Mouse (Mus musculus): Measurements from ENCODE around the gene Cdk6. TPM values are rescaled to one million over a fixed set of nuclear protein-coding genes. Genes with fewer than 3 reads are reported as not detected.
"Not testable (repeated sequence)": the region's sequence is repeated elsewhere in the genome, so short reads cannot be mapped to it uniquely, and the experiment has no call there.

The Cdk6 gene
- polyA plus RNA-seq, 1 experiment: 29.0 TPM

DNA sequence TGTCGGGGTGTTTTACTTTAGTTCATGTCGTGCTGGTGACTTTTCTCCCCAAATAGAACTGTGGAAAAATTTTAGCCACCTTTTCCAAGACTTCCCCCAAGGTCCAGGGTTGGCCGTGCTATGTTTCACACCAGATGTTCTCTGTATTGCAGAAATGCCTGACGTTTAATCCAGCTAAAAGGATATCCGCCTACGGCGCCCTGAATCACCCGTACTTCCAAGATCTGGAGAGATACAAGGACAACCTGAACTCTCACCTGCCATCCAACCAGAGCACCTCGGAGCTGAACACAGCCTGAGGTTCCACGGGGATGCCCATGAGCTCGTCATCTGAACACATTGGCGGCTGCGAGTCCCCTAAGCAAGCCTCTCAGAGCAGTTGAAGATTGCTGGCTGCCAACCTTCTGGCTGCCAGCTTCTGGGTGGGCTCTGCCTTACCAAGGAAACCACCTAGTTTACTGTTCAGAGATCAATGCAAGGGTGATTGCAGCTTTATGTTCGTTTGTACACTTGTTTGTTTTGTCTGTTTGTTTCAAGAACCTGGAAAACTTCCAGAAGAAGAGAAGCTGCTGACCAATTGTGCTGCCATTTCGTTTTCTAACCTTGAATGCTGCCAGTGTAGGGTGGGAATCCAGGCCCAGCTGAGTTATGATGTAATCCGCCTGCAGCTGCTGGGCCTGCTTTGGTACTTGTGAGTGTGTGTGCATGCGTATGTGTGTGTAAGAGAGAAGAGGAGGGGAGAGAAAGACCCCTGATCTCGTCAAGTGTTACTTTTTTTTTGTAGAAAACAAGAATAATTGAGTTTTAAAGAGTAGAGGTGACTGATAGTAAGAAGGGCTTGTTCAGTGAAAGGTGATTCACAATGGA is 179.4 kb downstream of the Cdk6 start:
- no peaks in the 10 kb centered on the region for H3K27me3 ChIP-seq (ENCODE audit: control insufficient read depth, insufficient read depth, low read length, poor library complexity, severe bottlenecking)
- H3K4me1 ChIP-seq (ENCODE audit: control insufficient read depth, insufficient read depth, low read length): no peaks in the 10 kb centered on the region
- no peak for TF ChIP-seq EP300 (IDR thresholded peaks at IDR 0.05; ENCODE audit: insufficient read depth, low read depth, low read length)
- TF ChIP-seq POLR2A (IDR thresholded peaks at IDR 0.05; ENCODE audit: insufficient read depth, low read length): no peak
- TF ChIP-seq CTCF (IDR thresholded peaks at IDR 0.05; ENCODE audit: low read depth, low read length): no peak
- H3K36me3 ChIP-seq (ENCODE audit: control insufficient read depth, insufficient read depth, low read length, poor library complexity, severe bottlenecking): no peaks in the 10 kb centered on the region
- no peak overlapping the region for H3K27ac ChIP-seq (ENCODE audit: insufficient read depth, low read length)
- no peak overlapping the region for H3K4me3 ChIP-seq (ENCODE audit: low read depth, low read length)
- no peak overlapping the region for H3K9ac ChIP-seq (ENCODE audit: low read depth, poor library complexity, severe bottlenecking)
- H3K9me3 ChIP-seq (replicated peaks; ENCODE audit: control insufficient read depth, insufficient read depth, low read length, poor library complexity, severe bottlenecking): no peaks in the 10 kb centered on the region

DNA sequence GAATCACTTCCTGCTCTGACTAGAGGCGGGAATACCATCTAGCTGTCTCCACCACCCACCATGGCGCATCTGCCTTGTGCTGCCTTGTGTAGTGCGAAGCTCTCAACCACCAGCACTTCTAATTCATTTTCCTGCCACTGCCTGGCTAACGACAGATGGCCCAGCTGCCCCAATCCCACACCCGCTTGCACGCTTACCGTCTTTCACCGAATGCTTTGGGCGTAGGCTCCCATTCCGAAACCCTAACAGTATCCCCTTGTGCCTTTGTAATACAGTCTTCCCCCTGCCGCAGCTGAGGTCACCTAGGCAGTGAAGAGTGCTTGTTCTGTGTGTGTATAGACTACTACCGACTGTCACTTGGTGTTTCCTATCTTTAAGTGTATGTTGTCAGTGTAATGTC is 180.5 kb downstream of the Cdk6 start:
- Histone ChIP-seq H3K4me1 (ENCODE audit: control insufficient read depth, insufficient read depth, low read length) (no peaks in the 10 kb centered on the region), H3K27me3 (ENCODE audit: control insufficient read depth, insufficient read depth, low read length, poor library complexity, severe bottlenecking) (no peaks in the 10 kb centered on the region), H3K4me3 (ENCODE audit: low read depth, low read length) (no peak overlapping the region), H3K36me3 (ENCODE audit: control insufficient read depth, insufficient read depth, low read length, poor library complexity, severe bottlenecking) (no peaks in the 10 kb centered on the region), H3K9ac (ENCODE audit: low read depth, poor library complexity, severe bottlenecking) (no peak overlapping the region), H3K9me3 (replicated peaks; ENCODE audit: control insufficient read depth, insufficient read depth, low read length, poor library complexity, severe bottlenecking) (no peaks in the 10 kb centered on the region), H3K27ac (ENCODE audit: insufficient read depth, low read length) (no peak overlapping the region)
- TF ChIP-seq EP300 (IDR thresholded peaks at IDR 0.05; ENCODE audit: insufficient read depth, low read depth, low read length) (0 out of 2 replicates have a peak, but pooled peaks have one; percentile 20), CTCF (IDR thresholded peaks at IDR 0.05; ENCODE audit: low read depth, low read length) (no peak)

DNA sequence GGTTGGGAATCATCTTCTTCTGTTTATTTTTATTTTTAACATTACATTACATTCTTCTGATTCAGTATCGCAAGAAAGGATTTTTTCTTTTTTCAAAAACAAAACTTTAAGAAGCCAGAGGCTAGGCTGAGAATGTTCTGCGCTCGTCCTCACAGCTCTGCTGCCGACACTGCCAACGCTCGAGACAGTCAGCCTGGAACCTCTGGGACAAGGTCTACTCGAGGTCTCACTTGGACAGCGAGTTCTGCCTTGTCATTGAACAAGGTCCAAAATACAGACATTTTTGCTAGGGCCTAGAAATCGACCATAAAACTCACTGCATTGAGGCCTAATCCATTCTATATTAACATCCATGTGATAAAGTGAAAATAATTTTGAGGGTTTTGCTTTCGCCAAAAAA is 181.5 kb downstream of the Cdk6 start:
- no peaks in the 10 kb centered on the region for H3K4me1 ChIP-seq (ENCODE audit: control insufficient read depth, insufficient read depth, low read length)
- H3K36me3 ChIP-seq (ENCODE audit: control insufficient read depth, insufficient read depth, low read length, poor library complexity, severe bottlenecking): no peaks in the 10 kb centered on the region
- H3K4me3 ChIP-seq (ENCODE audit: low read depth, low read length): no peak overlapping the region
- H3K9ac ChIP-seq (ENCODE audit: low read depth, poor library complexity, severe bottlenecking): no peak overlapping the region
- H3K9me3 ChIP-seq (replicated peaks; ENCODE audit: control insufficient read depth, insufficient read depth, low read length, poor library complexity, severe bottlenecking): no peaks in the 10 kb centered on the region
- TF ChIP-seq CTCF (IDR thresholded peaks at IDR 0.05; ENCODE audit: low read depth, low read length) (no peak), POLR2A (IDR thresholded peaks at IDR 0.05; ENCODE audit: insufficient read depth, low read length) (no peak), EP300 (IDR thresholded peaks at IDR 0.05; ENCODE audit: insufficient read depth, low read depth, low read length) (no peak)
- no peak overlapping the region for H3K27ac ChIP-seq (ENCODE audit: insufficient read depth, low read length)
- no peaks in the 10 kb centered on the region for H3K27me3 ChIP-seq (ENCODE audit: control insufficient read depth, insufficient read depth, low read length, poor library complexity, severe bottlenecking)

DNA sequence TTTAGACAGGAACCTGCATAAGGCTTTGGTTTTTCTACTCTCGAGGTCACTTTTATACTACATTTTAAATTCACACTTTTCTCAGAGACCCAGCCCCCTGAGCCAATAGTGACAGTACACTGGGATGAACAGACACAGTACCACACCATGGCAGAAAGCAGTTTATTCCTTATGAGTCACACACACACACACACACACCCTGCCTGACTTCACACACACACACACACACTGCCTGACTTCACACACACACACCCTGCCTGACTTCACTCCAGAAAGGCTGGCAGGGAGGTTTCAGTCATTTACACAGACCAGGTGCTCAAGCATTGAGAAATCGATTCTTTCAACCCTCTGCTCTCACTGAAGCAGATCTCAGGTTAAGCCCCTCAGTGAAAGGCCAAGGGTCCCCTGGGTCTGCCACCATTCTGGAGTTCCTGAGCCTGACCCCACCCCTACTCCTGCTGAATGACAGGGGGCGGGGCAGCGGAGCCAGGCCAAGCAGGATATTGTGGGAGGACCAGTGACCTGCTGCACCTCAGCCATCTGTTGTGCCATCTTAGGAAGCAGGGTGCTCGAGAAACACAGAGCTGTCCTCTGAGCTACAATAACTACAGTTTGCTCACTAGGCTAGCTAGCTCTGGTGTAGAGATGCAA is 185.9 kb downstream of the Cdk6 start:
- Histone ChIP-seq H3K27me3 (ENCODE audit: control insufficient read depth, insufficient read depth, low read length, poor library complexity, severe bottlenecking) (no peaks in the 10 kb centered on the region; the same call in 1 of the 2 replicates), H3K36me3 (ENCODE audit: control insufficient read depth, insufficient read depth, low read length, poor library complexity, severe bottlenecking) (no peaks in the 10 kb centered on the region), H3K4me3 (ENCODE audit: low read depth, low read length) (no peak overlapping the region), H3K9me3 (replicated peaks; ENCODE audit: control insufficient read depth, insufficient read depth, low read length, poor library complexity, severe bottlenecking) (no peaks in the 10 kb centered on the region), H3K4me1 (ENCODE audit: control insufficient read depth, insufficient read depth, low read length) (no peaks in the 10 kb centered on the region), H3K9ac (ENCODE audit: low read depth, poor library complexity, severe bottlenecking) (no peak overlapping the region), H3K27ac (ENCODE audit: insufficient read depth, low read length) (no peak overlapping the region)
- no peak for TF ChIP-seq CTCF (IDR thresholded peaks at IDR 0.05; ENCODE audit: low read depth, low read length)
- no peak for TF ChIP-seq POLR2A (IDR thresholded peaks at IDR 0.05; ENCODE audit: insufficient read depth, low read length)
- no peak for TF ChIP-seq EP300 (IDR thresholded peaks at IDR 0.05; ENCODE audit: insufficient read depth, low read depth, low read length)

DNA sequence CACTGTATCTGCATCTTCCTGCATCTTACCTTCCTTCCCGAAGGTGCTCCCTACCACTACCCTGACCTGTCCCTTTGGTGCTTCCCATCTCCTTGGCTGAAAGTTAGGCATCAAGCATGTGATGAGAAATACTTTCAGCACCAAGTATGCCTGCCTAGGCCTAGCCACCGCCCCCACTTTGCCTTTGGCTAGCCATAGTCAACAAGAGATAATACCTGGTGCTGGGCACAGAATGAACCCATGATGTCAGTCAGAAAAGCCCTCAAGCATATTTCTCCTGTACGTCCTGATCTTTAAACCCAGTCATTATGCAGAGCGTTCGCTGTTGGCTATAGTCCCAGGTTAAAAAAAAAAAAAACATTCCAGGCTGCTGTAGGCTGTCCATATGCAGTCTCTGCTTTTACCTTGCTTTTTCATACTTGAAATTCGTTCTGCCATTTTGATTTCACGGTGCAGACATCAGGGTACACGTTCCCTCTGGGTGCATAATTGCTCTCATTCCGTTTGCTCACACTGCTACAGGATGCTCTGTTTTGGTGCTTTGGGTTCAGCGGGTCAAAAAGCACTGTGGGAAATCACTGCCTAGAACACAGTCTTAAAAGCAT is 188.4 kb downstream of the Cdk6 start:
- no peaks in the 10 kb centered on the region; the same call in 1 of the 2 replicates for H3K27me3 ChIP-seq (ENCODE audit: control insufficient read depth, insufficient read depth, low read length, poor library complexity, severe bottlenecking)
- no peaks in the 10 kb centered on the region for H3K36me3 ChIP-seq (ENCODE audit: control insufficient read depth, insufficient read depth, low read length, poor library complexity, severe bottlenecking)
- H3K4me1 ChIP-seq (ENCODE audit: control insufficient read depth, insufficient read depth, low read length): no peaks in the 10 kb centered on the region
- TF ChIP-seq EP300 (IDR thresholded peaks at IDR 0.05; ENCODE audit: insufficient read depth, low read depth, low read length) (no peak), POLR2A (IDR thresholded peaks at IDR 0.05; ENCODE audit: insufficient read depth, low read length) (no peak), CTCF (IDR thresholded peaks at IDR 0.05; ENCODE audit: low read depth, low read length) (no peak)
- no peak overlapping the region for H3K4me3 ChIP-seq (ENCODE audit: low read depth, low read length)
- H3K27ac ChIP-seq (ENCODE audit: insufficient read depth, low read length): no peak overlapping the region
- no peaks in the 10 kb centered on the region for H3K9me3 ChIP-seq (replicated peaks; ENCODE audit: control insufficient read depth, insufficient read depth, low read length, poor library complexity, severe bottlenecking)
- no peak overlapping the region for H3K9ac ChIP-seq (ENCODE audit: low read depth, poor library complexity, severe bottlenecking)

DNA sequence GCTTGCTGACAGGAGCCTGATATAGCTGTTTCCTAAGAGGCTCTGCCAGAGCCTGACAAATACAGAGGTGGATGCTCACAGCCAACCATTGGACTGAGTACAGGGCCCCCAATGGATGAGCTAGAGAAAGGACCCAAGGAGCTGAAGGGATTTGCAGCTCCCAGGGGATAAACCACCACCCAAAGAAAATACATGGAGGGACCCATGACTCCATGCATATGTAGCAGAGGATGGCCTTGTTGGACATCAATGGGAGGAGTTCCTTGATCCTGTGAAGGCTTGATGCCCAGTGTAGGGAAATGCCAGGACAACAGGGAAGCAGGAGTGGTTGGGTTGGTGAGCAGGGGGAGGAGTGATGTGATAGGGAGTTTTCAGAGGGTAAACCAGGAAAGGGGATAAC is 190.8 kb downstream of the Cdk6 start:
- not testable (repeated sequence) for H3K9me3 ChIP-seq (replicated peaks; ENCODE audit: control insufficient read depth, insufficient read depth, low read length, poor library complexity, severe bottlenecking); H3K36me3 ChIP-seq (ENCODE audit: control insufficient read depth, insufficient read depth, low read length, poor library complexity, severe bottlenecking); H3K27ac ChIP-seq (ENCODE audit: insufficient read depth, low read length); H3K27me3 ChIP-seq (ENCODE audit: control insufficient read depth, insufficient read depth, low read length, poor library complexity, severe bottlenecking); H3K4me1 ChIP-seq (ENCODE audit: control insufficient read depth, insufficient read depth, low read length); H3K4me3 ChIP-seq (ENCODE audit: low read depth, low read length); H3K9ac ChIP-seq (ENCODE audit: low read depth, poor library complexity, severe bottlenecking)
